Mouse (Mus musculus): ENCODE data around the gene Gdi2.

The Gdi2 gene

DNA sequence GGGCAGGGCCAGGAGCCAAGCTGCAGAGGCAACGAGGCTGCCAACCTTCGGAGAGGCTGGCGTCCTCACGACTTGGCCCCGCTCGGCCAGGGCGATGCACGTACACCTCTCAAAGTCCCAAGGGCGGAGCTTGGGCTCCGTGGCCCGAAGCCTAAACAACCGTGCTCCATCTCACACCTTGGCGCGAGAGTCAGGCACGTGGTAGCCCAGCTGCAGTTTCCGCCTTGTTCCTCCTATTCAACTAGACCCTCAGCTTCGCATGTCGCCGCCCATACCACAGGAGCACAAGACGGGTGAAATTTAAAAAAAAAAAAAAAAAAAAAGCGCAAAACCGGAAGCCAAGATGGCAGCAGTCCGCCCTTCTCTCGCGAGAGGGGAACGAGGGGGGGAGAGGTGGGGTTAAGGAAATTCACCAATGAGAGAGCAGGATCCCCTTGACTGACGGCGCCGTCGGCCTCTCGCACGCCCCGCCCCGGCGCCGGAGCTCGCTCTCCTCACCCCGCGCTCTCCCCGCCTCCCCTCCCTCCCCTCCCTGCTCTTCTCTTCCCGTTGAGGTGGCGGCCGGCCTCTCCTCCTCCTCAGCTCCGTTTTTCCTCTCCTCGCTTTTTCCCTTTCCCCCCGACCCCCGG lies at the start of gene Gdi2:
Gdi2 (plus strand) TSS at position 470 of the 629 bp plus-strand sequence.
- no peak; the same call in 1 of the 2 replicates for TF ChIP-seq GATA4 (IDR thresholded peaks at IDR 0.05; ENCODE audit: insufficient replicate concordance, low read length)

DNA sequence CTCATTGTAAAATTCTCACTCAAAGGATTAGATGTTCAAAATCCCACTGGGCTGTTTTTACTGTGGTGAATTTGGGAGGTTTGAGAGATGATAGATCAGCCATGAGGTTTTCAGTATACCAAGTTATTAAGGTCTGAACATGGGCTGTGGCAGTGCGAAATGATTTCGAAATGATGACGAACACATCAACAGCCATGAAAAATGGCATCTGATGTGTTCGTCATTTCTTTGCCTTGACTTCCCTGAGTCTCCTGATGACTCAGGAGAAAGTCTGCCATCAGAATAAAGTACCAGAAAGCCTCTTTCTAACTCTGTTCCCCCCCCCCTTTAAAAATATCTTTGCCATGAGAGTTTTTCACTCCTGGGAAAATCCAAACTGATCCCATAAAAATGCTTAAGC lies 42.3 kb upstream of the Gdi2 start:
- no peak for TF ChIP-seq GATA4 (IDR thresholded peaks at IDR 0.05; ENCODE audit: insufficient replicate concordance, low read length)

DNA sequence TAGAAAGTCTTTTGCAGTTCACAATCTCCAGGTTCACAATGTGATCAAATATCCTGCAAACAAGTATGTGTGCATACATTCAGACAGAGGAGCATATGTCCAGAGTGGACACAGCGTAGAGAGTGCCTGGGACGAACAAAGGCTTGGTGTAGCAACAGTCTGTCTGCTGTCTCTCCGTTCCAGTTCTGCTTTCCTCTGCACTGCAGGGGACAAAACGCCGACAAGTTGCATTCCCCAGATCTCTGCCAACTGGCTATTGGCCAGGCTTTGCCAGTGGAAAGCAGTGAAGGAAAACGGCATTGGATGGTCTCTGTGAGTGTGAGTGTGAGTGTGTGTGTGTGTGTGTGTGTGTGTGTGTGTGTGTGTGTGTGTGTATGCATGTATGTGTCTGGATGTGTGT lies 14.4 kb upstream of the Gdi2 start:
- TF ChIP-seq GATA4 (IDR thresholded peaks at IDR 0.05; ENCODE audit: insufficient replicate concordance, low read length), result no peak

DNA sequence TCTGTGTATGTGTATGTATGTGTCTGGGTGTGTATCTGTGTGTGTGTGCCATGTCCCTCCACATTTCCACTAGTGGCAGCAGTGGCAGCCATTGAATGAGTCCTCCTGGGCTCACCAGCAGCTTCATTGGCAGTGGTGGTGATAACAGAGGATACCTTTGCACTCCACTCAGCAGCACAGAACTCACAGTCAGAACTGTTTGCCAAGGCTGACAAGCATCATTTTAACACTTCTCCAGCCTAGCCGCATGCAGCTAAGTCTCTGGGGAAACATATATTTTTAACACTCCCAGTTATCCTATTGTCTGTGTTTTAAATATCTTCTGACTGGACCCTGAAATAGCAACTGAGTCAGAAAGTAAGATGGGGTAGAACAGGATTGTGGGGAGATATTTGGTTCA lies 13.9 kb upstream of the Gdi2 start:
- no peak for TF ChIP-seq GATA4 (IDR thresholded peaks at IDR 0.05; ENCODE audit: insufficient replicate concordance, low read length)

DNA sequence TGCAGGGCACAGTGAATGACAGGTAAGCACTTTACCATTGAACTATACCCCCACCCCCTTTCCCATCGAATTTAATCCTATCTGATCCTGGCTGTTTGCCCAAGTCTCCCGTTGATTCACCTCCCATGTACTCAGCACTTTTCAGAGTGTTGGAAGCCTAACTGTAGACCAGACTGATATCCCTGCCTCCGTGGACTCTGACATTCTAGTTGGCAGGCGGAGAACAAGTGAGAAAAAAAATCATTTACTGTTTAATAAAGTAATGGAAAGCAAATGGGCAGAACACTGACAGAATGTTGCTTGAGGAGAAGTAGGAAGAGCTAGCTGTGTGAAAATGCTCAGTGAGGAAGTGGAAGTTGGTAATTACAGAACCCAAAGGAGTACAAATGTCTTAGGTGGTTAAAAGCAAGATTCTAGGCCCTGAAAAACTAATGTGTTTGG lies 12.2 kb upstream of the Gdi2 start:
- TF ChIP-seq GATA4 (IDR thresholded peaks at IDR 0.05; ENCODE audit: insufficient replicate concordance, low read length), result no peak

DNA sequence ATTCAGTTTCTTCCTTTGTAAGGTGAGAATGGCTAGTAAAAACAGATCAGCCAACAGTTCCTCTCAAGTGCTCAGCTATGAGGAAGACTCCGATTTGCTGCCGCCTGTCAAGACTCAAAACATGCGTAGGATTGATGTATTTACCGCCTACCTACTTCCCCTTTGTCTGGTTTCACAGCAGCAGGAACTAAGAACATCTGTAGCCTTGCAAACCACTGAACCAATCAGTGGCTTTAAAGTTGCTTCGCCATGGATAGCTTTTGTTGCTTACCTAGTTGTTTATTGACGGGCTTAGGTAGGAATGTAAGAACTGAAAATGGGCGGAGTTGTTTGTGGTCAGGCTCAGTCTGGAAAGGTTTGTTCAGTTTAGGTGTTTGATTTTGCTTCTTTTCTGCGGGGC lies 11.5 kb upstream of the Gdi2 start:
- no peak for TF ChIP-seq GATA4 (IDR thresholded peaks at IDR 0.05; ENCODE audit: insufficient replicate concordance, low read length)

DNA sequence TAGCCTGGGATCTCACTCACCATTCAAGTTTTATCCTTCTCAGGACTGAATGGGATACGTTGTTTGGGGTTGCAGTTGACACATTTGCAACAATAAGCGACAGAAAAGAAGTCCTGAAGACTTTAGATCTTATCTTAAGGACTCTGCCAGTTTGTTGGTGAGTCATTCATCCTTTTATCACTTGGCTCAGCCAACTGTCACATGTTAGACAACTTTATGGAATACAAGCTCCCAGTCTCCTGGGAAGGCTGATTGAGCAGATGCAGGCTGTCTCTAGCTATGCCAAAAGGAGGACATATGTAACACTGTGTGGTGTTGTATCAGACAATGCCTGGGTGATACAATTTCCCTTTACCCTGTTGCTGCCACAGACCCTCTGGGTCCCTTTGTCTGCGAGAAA lies 7.4 kb upstream of the Gdi2 start:
- no peak for TF ChIP-seq GATA4 (IDR thresholded peaks at IDR 0.05; ENCODE audit: insufficient replicate concordance, low read length)

DNA sequence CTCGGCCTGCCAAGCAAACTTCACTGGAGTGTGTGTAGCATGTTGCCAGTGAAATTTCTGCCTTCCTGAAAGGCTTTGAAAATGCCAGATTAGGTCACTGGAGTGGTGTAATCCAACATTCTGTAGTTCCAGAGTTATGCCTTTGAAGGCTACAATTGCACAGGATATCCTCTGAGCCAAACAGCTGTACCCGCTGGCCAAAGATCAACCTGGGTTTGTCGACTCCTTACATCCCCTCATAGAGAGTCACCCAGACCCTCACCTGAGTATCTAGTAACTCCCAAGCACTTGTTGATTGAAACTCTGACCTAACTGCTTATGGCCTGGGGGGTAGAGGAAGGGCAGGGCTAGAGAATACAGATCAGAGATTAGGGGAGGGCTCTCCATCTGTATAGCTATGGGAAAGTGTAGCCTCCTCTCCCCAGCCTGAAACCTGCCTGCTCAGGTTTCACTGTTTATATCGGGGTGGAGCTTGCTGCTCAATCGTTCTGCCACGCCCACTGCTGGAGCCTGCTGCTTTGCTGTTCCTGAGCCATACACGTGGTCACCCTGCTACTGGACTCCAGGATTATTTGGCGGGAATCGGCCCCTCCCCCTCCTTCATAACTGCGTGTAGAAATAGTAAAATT lies 6.1 kb upstream of the Gdi2 start:
- TF ChIP-seq GATA4 (IDR thresholded peaks at IDR 0.05; ENCODE audit: insufficient replicate concordance, low read length), result no peak

DNA sequence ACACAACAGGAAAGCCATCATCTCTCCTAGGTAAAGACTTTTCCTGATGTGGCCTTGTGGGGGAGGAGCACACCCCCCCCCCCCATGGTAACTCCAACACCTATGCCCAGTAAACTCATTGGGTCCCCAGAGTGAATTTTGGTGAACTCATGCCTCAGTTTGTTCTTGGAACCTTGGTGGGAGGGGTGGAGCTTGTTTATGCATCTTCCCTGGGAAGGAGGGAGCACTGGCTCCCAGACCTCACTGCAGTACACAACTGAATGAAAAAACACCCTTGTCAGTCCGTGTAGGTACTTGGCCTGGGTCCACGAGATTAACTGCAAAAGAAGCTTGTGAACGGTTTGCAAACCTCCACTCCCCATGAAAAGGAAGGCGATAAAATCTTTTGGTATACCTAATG lies 5.4 kb upstream of the Gdi2 start:
- no peak for TF ChIP-seq GATA4 (IDR thresholded peaks at IDR 0.05; ENCODE audit: insufficient replicate concordance, low read length)

DNA sequence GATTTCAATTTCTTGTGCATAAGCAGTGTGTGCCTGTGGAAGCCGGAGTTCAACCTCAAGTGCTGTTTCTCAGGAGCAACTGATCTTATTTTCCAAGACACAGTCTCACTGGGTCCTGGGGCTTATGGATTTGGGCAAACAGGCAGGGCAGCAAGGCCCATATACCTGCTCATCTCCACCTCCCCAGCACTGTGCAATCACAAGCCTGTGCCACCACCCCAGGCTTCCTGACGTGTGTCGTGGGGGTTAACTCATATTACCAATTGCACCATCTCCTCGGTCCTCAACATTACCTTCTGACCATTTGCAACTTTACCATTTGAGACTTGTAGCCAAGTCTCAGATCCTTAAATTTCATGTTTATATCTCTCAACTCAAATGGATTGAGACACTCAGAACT lies 3.7 kb upstream of the Gdi2 start:
- no peak for TF ChIP-seq GATA4 (IDR thresholded peaks at IDR 0.05; ENCODE audit: insufficient replicate concordance, low read length)

DNA sequence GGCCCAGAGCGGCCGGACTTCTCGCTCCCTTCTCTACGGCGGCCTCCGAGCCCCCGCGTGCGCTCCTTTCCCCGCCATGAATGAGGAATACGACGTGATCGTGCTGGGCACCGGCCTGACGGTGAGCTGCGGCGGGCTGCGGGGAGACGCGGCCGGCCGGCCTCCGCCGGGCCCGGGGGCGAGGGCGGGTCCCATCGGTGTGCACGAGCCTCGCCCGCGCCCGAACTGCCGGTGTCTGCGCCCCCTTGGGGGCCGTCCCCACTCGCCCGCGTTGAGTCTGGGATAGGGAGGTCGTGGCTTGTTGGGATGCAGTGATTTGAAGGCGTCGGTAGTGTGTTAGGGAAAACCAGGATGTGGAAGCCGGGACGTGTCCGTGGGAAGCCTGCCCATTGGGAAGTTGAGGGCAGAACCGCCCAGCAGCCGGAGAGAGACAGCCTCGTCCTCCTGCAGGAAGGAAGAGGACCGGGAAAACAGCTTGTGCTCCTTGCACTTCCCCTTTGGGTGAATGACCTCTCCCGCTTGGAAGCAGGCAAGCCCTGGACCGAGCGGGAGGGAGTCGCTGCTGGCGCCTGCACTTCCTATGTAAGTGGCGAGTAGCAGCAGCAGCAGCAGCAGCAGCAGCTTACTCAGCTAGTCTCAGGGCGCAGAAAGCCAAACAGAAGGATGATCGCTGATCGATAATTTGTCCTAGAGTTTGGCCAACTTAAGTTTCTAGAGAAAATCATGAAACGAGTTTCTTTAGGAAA lies 533 bp downstream of the Gdi2 start:
- TF ChIP-seq GATA4 (IDR thresholded peaks at IDR 0.05; ENCODE audit: insufficient replicate concordance, low read length), result peak; percentile 64; the same call in 1 of the 2 replicates

DNA sequence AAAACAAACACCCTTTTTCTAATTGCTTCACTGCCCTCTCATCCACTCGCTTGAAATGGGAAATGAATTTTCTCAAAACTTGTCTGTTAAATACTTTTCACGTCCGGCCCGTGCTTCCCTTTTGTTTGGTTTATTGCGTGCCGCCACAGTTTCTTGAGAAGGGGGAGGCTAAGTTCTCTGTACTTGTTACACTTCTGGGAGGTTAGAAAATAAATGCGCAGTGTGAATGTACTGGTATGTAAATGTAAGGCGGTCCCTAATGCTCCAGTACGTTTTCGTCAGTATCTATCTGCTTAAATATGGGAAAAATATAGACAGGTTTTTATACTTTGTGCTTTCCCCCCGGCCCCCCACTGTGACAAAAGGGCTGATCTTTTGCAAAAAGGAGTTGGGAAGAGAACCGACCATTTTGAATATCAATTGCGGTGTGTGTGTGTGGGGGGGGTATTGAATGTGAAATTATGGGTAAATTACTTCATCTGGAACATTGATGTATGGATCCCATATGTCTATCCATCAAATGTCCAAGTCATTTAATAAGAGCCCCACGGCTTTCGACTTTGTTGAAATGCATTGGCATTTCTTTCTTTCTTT lies 1.2 kb downstream of the Gdi2 start:
- TF ChIP-seq GATA4 (IDR thresholded peaks at IDR 0.05; ENCODE audit: insufficient replicate concordance, low read length), result no peak

DNA sequence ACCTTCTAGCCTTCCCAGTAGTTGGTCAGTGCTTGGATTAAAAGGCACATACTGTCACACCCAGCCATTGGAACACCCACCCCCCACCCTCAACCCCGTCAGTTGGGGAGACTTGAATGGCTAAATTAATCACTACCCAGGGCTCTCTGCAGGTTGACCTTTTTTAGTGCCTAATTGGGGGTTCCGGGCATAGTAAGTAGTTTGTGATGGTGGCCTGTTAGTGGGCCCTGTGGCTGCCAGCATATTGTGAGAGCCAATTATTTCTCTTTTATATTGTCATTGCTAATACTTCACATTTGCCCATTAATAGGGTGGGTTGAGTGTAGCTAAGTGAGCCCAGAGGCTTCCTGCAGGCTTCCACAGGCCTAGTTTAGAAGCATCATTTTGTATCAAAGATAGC lies 2.3 kb downstream of the Gdi2 start:
- no peak for TF ChIP-seq GATA4 (IDR thresholded peaks at IDR 0.05; ENCODE audit: insufficient replicate concordance, low read length)

DNA sequence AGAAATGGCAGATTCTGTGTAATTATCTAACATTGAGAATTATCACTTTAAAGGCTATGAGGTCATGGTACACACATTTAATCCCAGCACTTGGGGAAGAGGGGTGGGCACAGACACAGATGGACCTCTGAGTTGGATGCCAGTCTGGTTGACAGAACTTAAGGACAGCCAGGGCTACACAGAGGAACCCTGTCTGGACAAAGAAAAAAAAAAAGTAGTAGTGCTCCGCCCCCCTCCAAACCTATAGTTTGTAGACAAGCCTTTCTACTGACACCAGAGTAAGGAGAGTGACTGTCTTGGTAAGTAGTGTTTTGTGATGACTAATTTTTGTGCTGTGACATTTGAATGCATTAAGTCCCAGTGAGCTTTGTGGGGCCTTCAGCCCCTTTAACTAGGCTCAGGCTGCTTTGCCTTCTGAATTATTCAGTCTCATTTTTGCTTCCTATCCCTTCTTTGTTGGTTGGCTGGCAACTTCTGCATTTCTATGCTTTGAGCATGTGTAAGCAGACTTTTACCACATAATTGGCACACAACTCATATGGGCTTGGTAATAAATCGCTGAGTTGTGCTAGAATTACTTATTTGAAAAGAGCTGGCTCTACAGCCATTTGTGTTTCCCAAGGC lies 3.4 kb downstream of the Gdi2 start:
- no peak for TF ChIP-seq GATA4 (IDR thresholded peaks at IDR 0.05; ENCODE audit: insufficient replicate concordance, low read length)

DNA sequence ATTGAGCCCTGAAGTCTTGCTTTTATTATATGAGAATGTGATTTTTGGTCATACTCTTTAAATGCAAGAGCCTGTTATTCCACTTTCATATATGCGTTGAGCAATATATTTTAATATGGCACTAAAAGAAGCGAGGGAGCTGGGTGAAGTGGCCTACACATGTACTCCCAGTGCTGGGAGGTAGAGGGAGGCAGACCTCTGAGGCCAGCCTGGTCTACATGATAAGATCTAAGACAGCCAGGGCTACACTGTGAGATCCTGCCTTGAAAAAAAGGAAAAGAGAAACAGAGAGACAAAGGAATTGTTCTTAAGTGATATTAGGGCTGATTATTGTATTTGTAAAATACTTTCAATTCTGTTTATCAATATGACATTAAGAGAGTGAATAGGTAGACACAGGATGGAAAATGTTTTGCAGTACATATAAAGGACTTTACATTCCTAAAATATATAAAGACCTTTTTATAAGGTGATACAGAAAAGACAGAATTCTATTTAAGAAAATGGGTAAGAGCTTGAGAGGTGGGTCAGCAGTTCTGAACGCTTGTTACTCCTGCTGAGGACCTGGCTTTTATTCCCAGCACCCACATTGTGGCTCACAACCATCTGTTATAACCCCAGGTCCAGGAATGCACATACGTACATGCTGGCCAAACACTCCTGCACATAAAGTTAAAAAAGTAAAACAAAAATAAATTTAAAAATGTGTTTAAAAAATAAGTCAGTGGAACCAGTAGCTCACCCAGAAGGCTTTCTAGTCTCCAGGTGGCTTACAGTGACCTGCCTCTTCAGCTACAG lies 6.4 kb downstream of the Gdi2 start:
- TF ChIP-seq GATA4 (IDR thresholded peaks at IDR 0.05; ENCODE audit: insufficient replicate concordance, low read length), result no peak
